Mouse (Mus musculus) megakaryocyte, embryonic 14.5 days (primary cell): ENCODE data around the gene Max. TPM values are rescaled to one million over a fixed set of nuclear protein-coding genes. Genes with fewer than 3 reads are reported as not detected.

Source experiments
- H3K27me3 ChIP-seq: replicated peaks from 2 replicates; pipeline ENCODE3; 2012; ENCODE audit warnings: inconsistent platforms
- H3K36me3 ChIP-seq: replicated peaks from 2 replicates; pipeline ENCODE3; 2012; ENCODE audit warnings: low read length, inconsistent platforms, mixed read lengths
- H3K4me1 ChIP-seq: 2 replicates; pipeline ENCODE4 v1.6.1; 2012; ENCODE audit warnings: inconsistent platforms
- H3K4me3 ChIP-seq: replicated peaks from 2 replicates; pipeline ENCODE3; 2012; ENCODE audit warnings: moderate library complexity, mild to moderate bottlenecking, inconsistent platforms
- H3K9me3 ChIP-seq: 2 replicates; pipeline ENCODE4 v1.6.1; 2012; ENCODE audit warnings: inconsistent platforms
- FLI1 ChIP-seq: IDR thresholded peaks from 2 replicates; pipeline ENCODE4 v1.6.1; 2012; ENCODE audit warnings: low read length, inconsistent platforms, mixed read lengths
- GATA1 ChIP-seq: IDR thresholded peaks from 3 replicates; pipeline ENCODE4 v1.6.1; 2012; ENCODE audit warnings: mixed read lengths, low read length, inconsistent platforms, borderline replicate concordance
- polyA plus RNA-seq: library from polyadenylated mRNA; stranded (reverse); fragments of >175 nt; gene quantifications from 2 replicates; pipeline ENCODE4 v1.2.3, GENCODE M21; 2012; ENCODE audit warnings: low replicate concordance; ENCODE audit not compliant: insufficient read depth

The Max gene
- polyA plus RNA-seq, 1 experiment: 114 TPM

GRCm38 (mm10) chr12:76961052-76961931 is 709 bp downstream of the Max start:
- Histone ChIP-seq H3K4me3 (peak overlapping the region; percentile 100), H3K4me1 (peaks cover 71% of the 10 kb centered on the region), H3K9me3 (no peaks in the 10 kb centered on the region), H3K27me3 (no peaks in the 10 kb centered on the region), H3K36me3 (peaks cover 40% of the 10 kb centered on the region)
- TF ChIP-seq FLI1: no peak
- TF ChIP-seq GATA1: no peak

GRCm38 (mm10) chr12:76957688-76958087 is 4.3 kb downstream of the Max start:
- TF ChIP-seq GATA1 (no peak), FLI1 (no peak)
- Histone ChIP-seq H3K36me3 (peaks cover 76% of the 10 kb centered on the region), H3K4me3 (peak overlapping the region; percentile 91), H3K27me3 (no peaks in the 10 kb centered on the region), H3K4me1 (peaks cover 82% of the 10 kb centered on the region), H3K9me3 (no peaks in the 10 kb centered on the region)

- TF ChIP-seq GATA1 (no peak), FLI1 (no peak)
- H3K4me3 ChIP-seq: peak overlapping the region; percentile 38
- peaks cover 96% of the 10 kb centered on the region for H3K36me3 ChIP-seq
- H3K27me3 ChIP-seq: no peaks in the 10 kb centered on the region
- H3K9me3 ChIP-seq: no peaks in the 10 kb centered on the region
- peaks cover 87% of the 10 kb centered on the region for H3K4me1 ChIP-seq
These were observed 7.1 kb downstream of the Max start for GRCm38 (mm10) chr12:76954698-76955423.

DNA sequence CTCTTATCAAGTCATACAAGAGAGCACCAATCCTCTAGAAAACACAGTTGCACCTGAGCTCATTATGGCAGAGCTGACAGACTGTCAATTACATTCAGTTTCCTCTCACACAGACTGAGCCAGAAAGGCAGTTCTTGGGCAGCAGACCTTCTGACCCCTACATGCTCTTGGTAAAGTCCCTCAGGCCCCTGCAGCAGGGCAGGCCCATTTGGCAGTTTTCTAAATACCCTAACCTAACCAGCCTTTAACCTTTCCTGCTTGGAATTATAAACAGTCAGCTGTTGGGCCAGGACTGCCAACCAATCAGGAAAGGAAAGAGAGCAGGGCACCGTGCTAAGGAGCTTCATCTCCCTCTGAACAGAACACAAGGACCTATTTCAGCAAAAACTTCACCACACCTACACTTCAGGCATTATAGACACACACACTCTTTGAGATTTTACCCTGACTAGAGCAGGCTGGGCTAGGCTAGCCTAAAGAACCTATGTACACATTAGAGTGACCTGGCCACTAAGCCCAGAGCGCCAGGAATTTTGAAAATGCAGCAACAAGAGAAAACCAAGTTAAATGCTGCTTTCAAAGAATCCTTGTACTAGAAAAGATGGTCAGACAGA is 8.1 kb downstream of the Max start:
- peaks cover 83% of the 10 kb centered on the region for H3K4me1 ChIP-seq
- H3K27me3 ChIP-seq: no peaks in the 10 kb centered on the region
- no peaks in the 10 kb centered on the region for H3K9me3 ChIP-seq
- peaks cover 96% of the 10 kb centered on the region for H3K36me3 ChIP-seq
- no peak for TF ChIP-seq GATA1
- no peak for TF ChIP-seq FLI1
- H3K4me3 ChIP-seq: no peak overlapping the region

DNA sequence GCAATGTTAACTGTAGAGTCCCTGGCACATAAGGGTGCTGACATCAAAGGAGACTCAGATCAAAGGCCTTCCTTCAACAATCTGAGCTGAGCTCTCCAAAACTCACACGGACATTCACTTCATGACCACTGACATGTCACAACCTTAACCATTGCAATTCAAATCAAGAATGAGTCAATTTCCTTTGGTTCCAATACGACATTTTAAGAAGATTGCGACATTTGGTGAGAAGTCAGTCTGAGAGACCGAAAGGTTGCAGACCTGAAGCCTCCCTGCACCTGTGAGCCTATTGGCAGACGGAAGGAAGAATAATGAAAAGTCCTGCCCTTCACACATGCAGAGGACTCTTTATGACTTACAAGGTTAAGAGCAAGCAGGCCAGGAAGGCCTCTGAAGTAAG is 11.7 kb downstream of the Max start:
- TF ChIP-seq GATA1: no peak
- TF ChIP-seq FLI1: no peak
- peaks cover 99% of the 10 kb centered on the region for H3K36me3 ChIP-seq
- H3K27me3 ChIP-seq: no peaks in the 10 kb centered on the region
- H3K4me1 ChIP-seq: peaks cover 73% of the 10 kb centered on the region
- no peaks in the 10 kb centered on the region for H3K9me3 ChIP-seq
- H3K4me3 ChIP-seq: no peak overlapping the region

DNA sequence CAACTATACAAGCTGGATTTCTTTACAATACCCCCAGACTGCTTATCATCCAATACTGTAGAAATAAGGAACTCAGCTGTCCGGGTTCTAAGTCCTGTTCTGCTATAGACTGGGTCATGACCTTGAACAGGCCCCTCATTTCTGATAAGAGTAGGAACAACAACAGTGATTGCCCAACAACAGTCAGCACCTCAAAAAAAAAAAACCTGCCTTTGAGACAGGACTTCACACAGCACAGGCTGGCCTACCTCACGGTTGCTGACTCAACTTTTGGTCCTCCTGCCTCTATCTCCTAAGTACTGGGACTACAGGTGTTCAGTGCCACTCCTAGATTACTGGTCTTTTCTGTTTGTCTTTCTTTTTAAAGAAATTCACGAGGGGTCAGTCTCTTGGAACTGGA is 13.2 kb downstream of the Max start:
- Histone ChIP-seq H3K4me1 (peaks cover 73% of the 10 kb centered on the region), H3K4me3 (no peak overlapping the region)
- no peak for TF ChIP-seq GATA1
- no peak for TF ChIP-seq FLI1

GRCm38 (mm10) chr12:76948185-76948584 is 13.8 kb downstream of the Max start:
- H3K27me3 ChIP-seq: no peaks in the 10 kb centered on the region
- peaks cover 73% of the 10 kb centered on the region for H3K4me1 ChIP-seq
- TF ChIP-seq GATA1: no peak
- no peak for TF ChIP-seq FLI1
- no peak overlapping the region for H3K4me3 ChIP-seq
- peaks cover 99% of the 10 kb centered on the region for H3K36me3 ChIP-seq
- no peaks in the 10 kb centered on the region for H3K9me3 ChIP-seq

More for the DNA sequence above, 13.2 kb downstream of the Max start:
- H3K9me3 ChIP-seq: no peaks in the 10 kb centered on the region
- no peaks in the 10 kb centered on the region for H3K27me3 ChIP-seq
- H3K36me3 ChIP-seq: peaks cover 99% of the 10 kb centered on the region

GRCm38 (mm10) chr12:76947487-76947886 is 14.5 kb downstream of the Max start:
- H3K27me3 ChIP-seq: no peaks in the 10 kb centered on the region
- H3K4me1 ChIP-seq: peaks cover 76% of the 10 kb centered on the region
- H3K9me3 ChIP-seq: no peaks in the 10 kb centered on the region
- peaks cover 99% of the 10 kb centered on the region for H3K36me3 ChIP-seq
- H3K4me3 ChIP-seq: no peak overlapping the region
- TF ChIP-seq FLI1 (no peak), GATA1 (no peak)

GRCm38 (mm10) chr12:76943466-76943865 is 18.5 kb downstream of the Max start:
- TF ChIP-seq FLI1 (no peak), GATA1 (no peak)
- no peaks in the 10 kb centered on the region for H3K9me3 ChIP-seq
- H3K36me3 ChIP-seq: peaks cover 99% of the 10 kb centered on the region
- no peaks in the 10 kb centered on the region for H3K27me3 ChIP-seq
- H3K4me3 ChIP-seq: no peak overlapping the region
- peaks cover 70% of the 10 kb centered on the region for H3K4me1 ChIP-seq

DNA sequence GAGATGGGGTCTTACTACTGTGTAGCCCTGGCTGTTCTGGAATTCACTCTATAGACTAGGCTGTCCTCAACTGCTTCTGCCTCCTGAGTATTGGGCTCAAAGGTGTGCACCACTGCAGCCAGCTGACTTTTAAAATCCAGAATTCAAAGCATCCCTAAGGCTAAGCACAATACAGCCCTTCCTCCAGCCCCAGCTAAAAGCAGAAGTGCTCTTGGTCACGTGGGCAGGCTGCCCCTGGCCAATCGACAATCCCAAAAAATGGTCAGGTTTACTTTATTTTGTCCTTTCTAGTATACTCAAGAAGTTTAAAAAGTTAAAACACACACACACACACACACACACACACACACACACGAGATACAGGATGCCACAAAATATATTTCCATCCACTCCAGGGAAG is 19.0 kb downstream of the Max start:
- peaks cover 99% of the 10 kb centered on the region for H3K36me3 ChIP-seq
- TF ChIP-seq GATA1: no peak
- no peak for TF ChIP-seq FLI1
- H3K9me3 ChIP-seq: no peaks in the 10 kb centered on the region
- no peaks in the 10 kb centered on the region for H3K27me3 ChIP-seq
- peaks cover 68% of the 10 kb centered on the region for H3K4me1 ChIP-seq
- no peak overlapping the region for H3K4me3 ChIP-seq
